Mouse (Mus musculus) kidney, adult 2 months (tissue): ENCODE data around the gene Ddx58. TPM values are rescaled to one million over a fixed set of nuclear protein-coding genes. Genes with fewer than 3 reads are reported as not detected.

Source experiments
- DNase-seq: peaks from one replicate; pipeline ENCODE4 v3.0.0; 2021
- H3K27ac ChIP-seq: fragments of 200-500 bp; 2 replicates; pipeline ENCODE4 v1.5.1; 2012; ENCODE audit warnings: low read depth, low read length, control low read depth, inconsistent platforms; ENCODE audit not compliant: insufficient read depth
- H3K27me3 ChIP-seq: fragments of 200-500 bp; replicated peaks from 2 replicates; pipeline ENCODE4 v1.6.1; 2012; ENCODE audit warnings: mild to moderate bottlenecking, moderate library complexity, low read length, inconsistent platforms; ENCODE audit not compliant: control insufficient read depth, insufficient read depth
- H3K36me3 ChIP-seq: fragments of 200-500 bp; 2 replicates; pipeline ENCODE4 v1.6.1; 2012; ENCODE audit warnings: mild to moderate bottlenecking, moderate library complexity, low read length, inconsistent platforms; ENCODE audit not compliant: control insufficient read depth, insufficient read depth
- H3K4me1 ChIP-seq: fragments of 200-500 bp; 2 replicates; pipeline ENCODE4 v1.6.1; 2011; ENCODE audit warnings: low read length; ENCODE audit not compliant: control insufficient read depth, insufficient read depth
- H3K4me3 ChIP-seq: fragments of 200-500 bp; 2 replicates; pipeline ENCODE4 v1.5.1; 2011; ENCODE audit warnings: mild to moderate bottlenecking, low read depth, low read length, control low read depth; ENCODE audit not compliant: insufficient read depth
- CTCF ChIP-seq: fragments of 200-500 bp; conservative IDR thresholded peaks from 2 replicates; pipeline ENCODE4 v1.5.1; 2011; ENCODE audit warnings: low read depth, mild to moderate bottlenecking, control low read depth, low read length, moderate library complexity, mixed read lengths; ENCODE audit not compliant: insufficient read depth, insufficient read length
- POLR2A ChIP-seq: fragments of 200-500 bp; IDR thresholded peaks from one replicate; pipeline ENCODE4 v1.6.1; 2011; ENCODE audit warnings: low read depth, low read length, control low read depth
- WGBS: fragments of 180-500 bp; shearing (Covaris S2); methylation state at CpG from one replicate; pipeline ENCODE4 v1.1.7; 2018; 5-methylcytosine and 5-hydroxymethylcytosine counted together
- polyA plus RNA-seq: library from polyadenylated mRNA; depleted of rRNA; stranded (reverse); fragments of >200 nt; gene quantifications from 2 replicates; pipeline ENCODE4 v1.2.3, GENCODE M21; 2012

The Ddx58 gene
- polyA plus RNA-seq, 1 experiment = 19.4 TPM

- no peak for DNase-seq
- Histone ChIP-seq H3K27me3 (no peaks in the 10 kb centered on the region), H3K36me3 (peaks cover 3% of the 10 kb centered on the region; the same call in 1 of the 2 replicates), H3K4me1 (no peaks in the 10 kb centered on the region), H3K27ac (no peak overlapping the region), H3K4me3 (no peak overlapping the region)
- TF ChIP-seq CTCF (no peak), POLR2A (no peak)
- WGBS = 89% methylated on average over 4 of the region's 4 CpGs
Observed at GRCm38 (mm10) chr4:40171477-40171876, 68.2 kb downstream of the Ddx58 start.

- H3K27me3 ChIP-seq = no peaks in the 10 kb centered on the region
- 72% methylated on average over 10 of the region's 10 CpGs for WGBS
- peaks cover 3% of the 10 kb centered on the region; the same call in 1 of the 2 replicates for H3K36me3 ChIP-seq
- no peak for TF ChIP-seq POLR2A
- TF ChIP-seq CTCF = no peak
- H3K4me3 ChIP-seq = no peak overlapping the region
- no peak overlapping the region for H3K27ac ChIP-seq
- DNase-seq = no peak
- H3K4me1 ChIP-seq = peaks cover 4% of the 10 kb centered on the region; the same call in 1 of the 2 replicates
Observed at GRCm38 (mm10) chr4:40163646-40164045, 76.0 kb downstream of the Ddx58 start.

GRCm38 (mm10) chr4:40160591-40161434 is 78.8 kb downstream of the Ddx58 start:
- peak; percentile 52 for DNase-seq
- WGBS = 81% methylated on average over 8 of the region's 8 CpGs

GRCm38 (mm10) chr4:40158224-40158540 is 81.4 kb downstream of the Ddx58 start:
- H3K36me3 ChIP-seq = no peaks in the 10 kb centered on the region
- TF ChIP-seq POLR2A = no peak
- no peak for TF ChIP-seq CTCF
- peaks cover 32% of the 10 kb centered on the region for H3K4me1 ChIP-seq
- no peak overlapping the region for H3K27ac ChIP-seq
- DNase-seq = no peak
- no peak overlapping the region for H3K4me3 ChIP-seq
- whole genome bisulfite sequencing = 55% methylated on average over 5 of the region's 5 CpGs
- no peaks in the 10 kb centered on the region for H3K27me3 ChIP-seq

More at GRCm38 (mm10) chr4:40160591-40161434, 78.8 kb downstream of the Ddx58 start:
- no peak overlapping the region for H3K4me3 ChIP-seq
- peak; percentile 16; the same call in 1 of the 2 replicates for TF ChIP-seq CTCF
- TF ChIP-seq POLR2A = no peak
- H3K27me3 ChIP-seq = no peaks in the 10 kb centered on the region
- H3K4me1 ChIP-seq = peaks cover 27% of the 10 kb centered on the region
- H3K36me3 ChIP-seq = peaks cover 2% of the 10 kb centered on the region; the same call in 1 of the 2 replicates
- no peak overlapping the region for H3K27ac ChIP-seq

GRCm38 (mm10) chr4:40157500-40158223 is 82.0 kb downstream of the Ddx58 start:
- TF ChIP-seq POLR2A (no peak), CTCF (no peak)
- Histone ChIP-seq H3K36me3 (no peaks in the 10 kb centered on the region), H3K4me1 (peaks cover 33% of the 10 kb centered on the region), H3K4me3 (no peak overlapping the region), H3K27me3 (no peaks in the 10 kb centered on the region), H3K27ac (peak overlapping the region; percentile 19; the same call in 1 of the 2 replicates)
- 66% methylated on average over 5 of the region's 5 CpGs for WGBS
- peak; percentile 31 for DNase-seq

DNA sequence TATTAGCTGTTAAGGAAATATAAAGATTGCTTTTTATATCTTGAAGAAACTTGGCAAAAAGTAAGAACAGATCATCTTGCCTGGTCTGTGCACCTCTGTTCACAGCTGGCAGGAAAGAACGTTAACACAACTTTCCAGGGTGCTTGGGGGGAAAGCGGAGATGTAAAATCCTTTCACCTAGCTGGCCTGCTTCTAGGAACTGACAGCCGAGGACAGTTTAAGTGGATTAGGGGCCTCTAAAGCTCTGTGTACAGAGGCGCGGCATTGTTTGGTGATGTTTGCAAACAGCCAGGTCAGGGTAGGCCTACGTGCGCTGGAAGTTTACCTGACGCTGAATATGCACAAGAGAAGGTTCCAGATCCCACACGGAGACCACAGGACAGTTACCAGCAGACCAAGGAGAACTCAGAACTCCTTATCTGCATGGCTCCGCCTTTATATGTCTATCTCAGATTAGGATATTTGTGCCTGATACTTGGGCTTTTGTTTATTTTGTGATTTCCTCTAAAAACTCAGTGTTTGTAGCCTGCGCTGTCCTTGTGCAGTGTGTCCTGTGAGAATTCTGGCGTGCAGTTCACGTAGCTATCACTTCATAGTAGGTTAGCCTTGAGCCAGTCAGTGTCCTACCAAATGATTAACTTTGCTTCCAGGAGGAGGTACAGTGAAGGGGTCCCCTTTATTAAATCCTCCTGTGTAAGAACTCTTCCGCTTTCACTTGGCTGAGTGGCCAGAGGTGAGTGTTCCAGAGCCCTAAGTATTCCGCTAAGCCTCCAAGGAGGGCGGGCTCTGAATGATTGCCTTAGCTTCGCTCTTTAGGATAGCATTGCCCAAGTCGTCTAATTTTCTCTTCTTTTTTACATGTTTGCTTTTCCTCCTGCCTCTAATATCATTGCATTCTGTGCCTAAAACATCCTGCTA is 82.8 kb downstream of the Ddx58 start:
- Histone ChIP-seq H3K36me3 (no peaks in the 10 kb centered on the region), H3K27ac (peak overlapping the region; percentile 40), H3K27me3 (no peaks in the 10 kb centered on the region), H3K4me1 (peaks cover 34% of the 10 kb centered on the region), H3K4me3 (no peak overlapping the region)
- peak; percentile 35 for DNase-seq
- WGBS = 64% methylated on average over 18 of the region's 18 CpGs
- no peak for TF ChIP-seq POLR2A
- no peak for TF ChIP-seq CTCF
